Mouse (Mus musculus) heart, adult 2 months (tissue): Measurements from ENCODE around the gene Bub1b. TPM values are rescaled to one million over a fixed set of nuclear protein-coding genes. Genes with fewer than 3 reads are reported as not detected.

Experiments used
- DNase-seq, 2 experiments: peaks; one replicate each; pipeline ENCODE4 v3.0.0; 2021
- H3K27ac ChIP-seq: fragments of 200-600 bp; 2 replicates; pipeline ENCODE4 v1.8.1; 2022
- H3K27me3 ChIP-seq: fragments of 200-500 bp; 2 replicates; pipeline ENCODE4 v1.6.1; 2012; ENCODE audit warnings: mild to moderate bottlenecking, low read length, inconsistent platforms, mixed read lengths; ENCODE audit not compliant: control insufficient read depth, insufficient read depth
- H3K36me3 ChIP-seq: fragments of 200-500 bp; 2 replicates; pipeline ENCODE4 v1.6.1; 2012; ENCODE audit warnings: low read length, inconsistent platforms; ENCODE audit not compliant: control insufficient read depth, insufficient read depth
- H3K4me1 ChIP-seq: fragments of 200-500 bp; 2 replicates; pipeline ENCODE4 v1.6.1; 2011; ENCODE audit warnings: low read length; ENCODE audit not compliant: control insufficient read depth, insufficient read depth
- H3K4me3 ChIP-seq: fragments of 200-600 bp; 2 replicates; pipeline ENCODE4 v1.8.1; 2022
- H3K79me2 ChIP-seq: fragments of 200-500 bp; replicated peaks from 2 replicates; pipeline ENCODE4 v1.6.1; 2012; ENCODE audit warnings: mild to moderate bottlenecking, inconsistent platforms, low read length, moderate library complexity, mixed read lengths; ENCODE audit not compliant: control insufficient read depth, insufficient read depth
- H3K9ac ChIP-seq: fragments of 200-500 bp; 2 replicates; pipeline ENCODE4 v1.6.1; 2012; ENCODE audit warnings: low read depth, mild to moderate bottlenecking, control low read depth, inconsistent platforms, low read length, mixed read lengths
- CTCF ChIP-seq: fragments of 200-600 bp; IDR thresholded peaks from 2 replicates; pipeline ENCODE4 v1.8.1; 2022; ENCODE audit warnings: antibody characterized with exemption, mild to moderate bottlenecking, moderate library complexity
- EP300 ChIP-seq: fragments of 200-500 bp; IDR thresholded peaks from 2 replicates; pipeline ENCODE4 v1.6.1; 2011; ENCODE audit warnings: low read depth, low read length, control low read depth; ENCODE audit not compliant: insufficient read depth
- POLR2A ChIP-seq: fragments of 200-500 bp; IDR thresholded peaks from 2 replicates; pipeline ENCODE4 v1.6.1; 2011; ENCODE audit warnings: mild to moderate bottlenecking, low read depth, low read length, control low read depth; ENCODE audit not compliant: insufficient read depth
- WGBS: fragments of 180-500 bp; shearing (Covaris S2); methylation state at CpG from one replicate; pipeline ENCODE4 v1.1.7; 2018; 5-methylcytosine and 5-hydroxymethylcytosine counted together
- intact Hi-C: fragments of 180-260 bp; cut with DNase I; formaldehyde crosslinking; loops from one replicate; pipeline ENCODE4 v1.15.1; 2025
- polyA plus RNA-seq: library from polyadenylated mRNA; depleted of rRNA; stranded (reverse); fragments of >200 nt; gene quantifications from 2 replicates; pipeline ENCODE4 v1.2.3, GENCODE M21; 2012
- total RNA-seq, 2 experiments: library from RNA; stranded (reverse); gene quantifications; 2 replicates each; pipeline ENCODE4 v1.2.3; 2021

The Bub1b gene
- total and polyA plus RNA-seq, 3 experiments = 0.25 to 1.8 (median 0.65) TPM

- no peak for DNase-seq
- Histone ChIP-seq H3K27ac (no peak overlapping the region), H3K27me3 (no peaks in the 10 kb centered on the region), H3K4me1 (no peaks in the 10 kb centered on the region), H3K79me2 (no peaks in the 10 kb centered on the region), H3K4me3 (no peak overlapping the region), H3K36me3 (no peaks in the 10 kb centered on the region), H3K9ac (no peak overlapping the region)
- 88% methylated on average over 9 of the region's 9 CpGs for WGBS
- TF ChIP-seq EP300 (no peak), CTCF (no peak), POLR2A (no peak)
- intact Hi-C loops = no loop called here
These were observed 25.7 kb upstream of the Bub1b start for GRCm38 (mm10) chr2:118572183-118572836.

- Histone ChIP-seq H3K4me1 (no peaks in the 10 kb centered on the region), H3K4me3 (no peak overlapping the region), H3K9ac (no peak overlapping the region), H3K27me3 (no peaks in the 10 kb centered on the region), H3K27ac (no peak overlapping the region), H3K36me3 (no peaks in the 10 kb centered on the region), H3K79me2 (no peaks in the 10 kb centered on the region)
- WGBS = 76% methylated on average over 3 of the region's 3 CpGs
- intact Hi-C loops = no loop called here
- TF ChIP-seq EP300 (no peak), POLR2A (no peak), CTCF (no peak)
- no peak for DNase-seq
These were observed 24.9 kb upstream of the Bub1b start for GRCm38 (mm10) chr2:118573135-118573534.

GRCm38 (mm10) chr2:118586013-118586412 lies 12.0 kb upstream of the Bub1b start:
- TF ChIP-seq POLR2A (no peak), CTCF (no peak), EP300 (no peak)
- no peak overlapping the region for H3K27ac ChIP-seq
- H3K36me3 ChIP-seq = no peaks in the 10 kb centered on the region
- H3K4me1 ChIP-seq = no peaks in the 10 kb centered on the region
- intact Hi-C loops = no loop called here
- H3K9ac ChIP-seq = no peak overlapping the region
- 48% methylated on average over 5 of the region's 5 CpGs for WGBS
- no peak overlapping the region for H3K4me3 ChIP-seq
- no peaks in the 10 kb centered on the region for H3K27me3 ChIP-seq
- DNase-seq = no peak
- no peaks in the 10 kb centered on the region for H3K79me2 ChIP-seq

GRCm38 (mm10) chr2:118587686-118588085 lies 10.3 kb upstream of the Bub1b start:
- H3K4me3 ChIP-seq = no peak overlapping the region
- no peak overlapping the region for H3K27ac ChIP-seq
- H3K27me3 ChIP-seq = no peaks in the 10 kb centered on the region
- no peaks in the 10 kb centered on the region for H3K4me1 ChIP-seq
- no peak overlapping the region for H3K9ac ChIP-seq
- intact Hi-C loops = no loop called here
- no peak for TF ChIP-seq POLR2A
- TF ChIP-seq CTCF = no peak
- no peak for TF ChIP-seq EP300
- no peak for DNase-seq
- no peaks in the 10 kb centered on the region for H3K79me2 ChIP-seq
- no peaks in the 10 kb centered on the region for H3K36me3 ChIP-seq
- 80% methylated on average over 3 of the region's 3 CpGs for WGBS

- H3K79me2 ChIP-seq = no peaks in the 10 kb centered on the region
- TF ChIP-seq POLR2A (no peak), EP300 (no peak), CTCF (no peak)
- H3K4me3 ChIP-seq = no peak overlapping the region
- 62% methylated on average over 4 of the region's 4 CpGs for WGBS
- H3K9ac ChIP-seq = no peak overlapping the region
- no peaks in the 10 kb centered on the region for H3K27me3 ChIP-seq
- H3K36me3 ChIP-seq = no peaks in the 10 kb centered on the region
- no peak overlapping the region for H3K27ac ChIP-seq
- H3K4me1 ChIP-seq = no peaks in the 10 kb centered on the region
- intact Hi-C loops = no loop called here
- no peak for DNase-seq
These were observed 6.9 kb upstream of the Bub1b start for GRCm38 (mm10) chr2:118591083-118591482.

- H3K79me2 ChIP-seq = no peaks in the 10 kb centered on the region
- DNase-seq = no peak
- H3K36me3 ChIP-seq = no peaks in the 10 kb centered on the region
- intact Hi-C loops = no loop called here
- no peak overlapping the region for H3K27ac ChIP-seq
- WGBS = 32% methylated on average over 5 of the region's 5 CpGs
- TF ChIP-seq POLR2A = no peak
- no peak for TF ChIP-seq EP300
- no peak for TF ChIP-seq CTCF
- H3K4me3 ChIP-seq = no peak overlapping the region
- no peak overlapping the region for H3K9ac ChIP-seq
- no peaks in the 10 kb centered on the region for H3K27me3 ChIP-seq
- peaks cover 3% of the 10 kb centered on the region; the same call in 1 of the 2 replicates for H3K4me1 ChIP-seq
These were observed 1.1 kb downstream of the Bub1b start for GRCm38 (mm10) chr2:118599087-118599486.
